Mouse (Mus musculus) liver, adult 2 months (tissue): ENCODE results near the gene Spem1. TPM values are rescaled to one million over a fixed set of nuclear protein-coding genes. Genes with fewer than 3 reads are reported as not detected.

Experiments used
- DNase-seq: peaks from one replicate; pipeline ENCODE4 v3.0.0-alpha.2; 2011; ENCODE audit warnings: low read depth, low spot score; ENCODE audit errors: extremely low read depth
- H3K27ac ChIP-seq: fragments of 200-500 bp; replicated peaks from 2 replicates; pipeline ENCODE4 v1.5.1; 2012; ENCODE audit warnings: low read depth, mild to moderate bottlenecking, control low read depth, inconsistent platforms, low read length; ENCODE audit not compliant: insufficient read depth
- H3K27me3 ChIP-seq: fragments of 200-500 bp; 2 replicates; pipeline ENCODE4 v1.6.1; 2012; ENCODE audit warnings: mild to moderate bottlenecking, moderate library complexity, low read length, inconsistent platforms; ENCODE audit not compliant: control insufficient read depth, insufficient read depth
- H3K36me3 ChIP-seq: fragments of 200-500 bp; 2 replicates; pipeline ENCODE4 v1.6.1; 2012; ENCODE audit warnings: low read length, inconsistent platforms; ENCODE audit not compliant: control insufficient read depth, insufficient read depth
- H3K4me1 ChIP-seq: fragments of 200-500 bp; 2 replicates; pipeline ENCODE4 v1.6.1; 2011; ENCODE audit warnings: low read length; ENCODE audit not compliant: control insufficient read depth, insufficient read depth
- H3K4me3 ChIP-seq: fragments of 200-500 bp; 2 replicates; pipeline ENCODE4 v1.5.1; 2011; ENCODE audit warnings: low read depth, mild to moderate bottlenecking, control low read depth, low read length, moderate library complexity; ENCODE audit not compliant: insufficient read depth
- H3K79me2 ChIP-seq: fragments of 200-500 bp; 2 replicates; pipeline ENCODE4 v1.6.1; 2012; ENCODE audit warnings: inconsistent platforms, mild to moderate bottlenecking, low read length, moderate library complexity; ENCODE audit not compliant: control insufficient read depth, insufficient read depth
- H3K9ac ChIP-seq: fragments of 200-500 bp; 2 replicates; pipeline ENCODE4 v1.6.1; 2012; ENCODE audit warnings: low read depth, mild to moderate bottlenecking, control low read depth, inconsistent platforms, low read length
- CTCF ChIP-seq: fragments of 200-500 bp; IDR thresholded peaks from 2 replicates; pipeline ENCODE4 v1.5.1; 2011; ENCODE audit warnings: low read depth, low read length, control low read depth
- POLR2A ChIP-seq: fragments of 200-500 bp; IDR thresholded peaks from 2 replicates; pipeline ENCODE4 v1.6.1; 2011; ENCODE audit warnings: low read length, control low read depth; ENCODE audit not compliant: insufficient read depth; ENCODE audit errors: extremely low read depth
- WGBS: fragments of 180-500 bp; shearing (Covaris S2); methylation state at CpG from one replicate; pipeline ENCODE4 v1.1.7; 2018; 5-methylcytosine and 5-hydroxymethylcytosine counted together
- polyA plus RNA-seq: library from polyadenylated mRNA; depleted of rRNA; stranded (reverse); fragments of >200 nt; gene quantifications from 2 replicates; pipeline ENCODE4 v1.2.3, GENCODE M21; 2012; rRNA removed
- total RNA-seq: library from RNA; depleted of rRNA; stranded (reverse); fragments of >200 nt; gene quantifications from 2 replicates; pipeline ENCODE4 v1.2.3, GENCODE M21; 2014; rRNA removed

The Spem1 gene
- total and polyA plus RNA-seq, 2 experiments, result not detected

GRCm38 (mm10) chr11:69776488-69776887, 45.5 kb downstream of the Spem1 start:
- no peaks in the 10 kb centered on the region for H3K27me3 ChIP-seq
- H3K4me1 ChIP-seq, result no peaks in the 10 kb centered on the region; the same call in 1 of the 2 replicates
- no peak overlapping the region for H3K4me3 ChIP-seq
- DNase-seq, result no peak
- TF ChIP-seq POLR2A, result no peak
- TF ChIP-seq CTCF, result no peak
- H3K27ac ChIP-seq, result no peak overlapping the region
- H3K79me2 ChIP-seq, result 0 out of 2 replicates have a peak, but pooled peaks cover 2% of the 10 kb centered on the region
- H3K36me3 ChIP-seq, result no peaks in the 10 kb centered on the region; the same call in 1 of the 2 replicates
- 92% methylated on average over 20 of the region's 20 CpGs for WGBS
- H3K9ac ChIP-seq, result no peak overlapping the region

GRCm38 (mm10) chr11:69775716-69776115, 46.3 kb downstream of the Spem1 start:
- H3K27ac ChIP-seq, result no peak overlapping the region
- TF ChIP-seq CTCF (no peak), POLR2A (no peak)
- H3K79me2 ChIP-seq, result 0 out of 2 replicates have a peak, but pooled peaks cover 2% of the 10 kb centered on the region
- no peak overlapping the region for H3K9ac ChIP-seq
- H3K27me3 ChIP-seq, result no peaks in the 10 kb centered on the region
- no peaks in the 10 kb centered on the region; the same call in 1 of the 2 replicates for H3K36me3 ChIP-seq
- no peak for DNase-seq
- no peaks in the 10 kb centered on the region; the same call in 1 of the 2 replicates for H3K4me1 ChIP-seq
- whole genome bisulfite sequencing, result 87% methylated on average over 10 of the region's 10 CpGs
- no peak overlapping the region for H3K4me3 ChIP-seq

- Histone ChIP-seq H3K36me3 (no peaks in the 10 kb centered on the region; the same call in 1 of the 2 replicates), H3K27me3 (no peaks in the 10 kb centered on the region), H3K27ac (no peak overlapping the region), H3K4me1 (no peaks in the 10 kb centered on the region; the same call in 1 of the 2 replicates), H3K79me2 (peaks cover 2% of the 10 kb centered on the region; the same call in 1 of the 2 replicates), H3K4me3 (no peak overlapping the region), H3K9ac (no peak overlapping the region)
- 71% methylated on average over 5 of the region's 5 CpGs for WGBS
- no peak for DNase-seq
- no peak for TF ChIP-seq CTCF
- no peak for TF ChIP-seq POLR2A
Observed at GRCm38 (mm10) chr11:69774961-69775360, 47.0 kb downstream of the Spem1 start.

Other genes with a start within 250 kb of the Spem1 start
Only the 30 nearest of the 44 such genes appear.
- 49.9 and 53.5 TPM in 2 replicates for gene Mpdu1, start 159.5 kb downstream of the Spem1 start, total RNA-seq
- 100 and 115 TPM in 2 replicates for gene Mpdu1, start 159.5 kb downstream of the Spem1 start, polyA plus RNA-seq
- 4.5 and 6.0 TPM in 2 replicates for gene Cd68, start 156.0 kb downstream of the Spem1 start, total RNA-seq
- 6.1 and 14.8 TPM in 2 replicates for gene Cd68, start 156.0 kb downstream of the Spem1 start, polyA plus RNA-seq
- 370 and 386 TPM in 2 replicates for gene Eif4a1, start 149.8 kb downstream of the Spem1 start, total RNA-seq
- gene Eif4a1, start 149.8 kb downstream of the Spem1 start, polyA plus RNA-seq, result 184 and 221 TPM in 2 replicates
- 26.2 and 31.9 TPM in 2 replicates for gene Senp3, start 140.1 kb downstream of the Spem1 start, total RNA-seq
- gene Senp3, start 140.1 kb downstream of the Spem1 start, polyA plus RNA-seq, result 17.5 and 25.8 TPM in 2 replicates
- gene Tnfsf13, start 136.4 kb downstream of the Spem1 start, total RNA-seq, result 1.0 and 1.4 TPM in 2 replicates
- 0.58 and 1.1 TPM in 2 replicates for gene Tnfsf13, start 136.4 kb downstream of the Spem1 start, polyA plus RNA-seq
- 2.6 and 3.0 TPM in 2 replicates for gene Tnfsf12, start 126.3 kb downstream of the Spem1 start, total RNA-seq
- gene Tnfsf12, start 126.3 kb downstream of the Spem1 start, polyA plus RNA-seq, result 9.5 and 18.0 TPM in 2 replicates
- gene Tnfsfm13, start 126.1 kb downstream of the Spem1 start, total RNA-seq, result 2.5 and 3.4 TPM in 2 replicates
- 2.6 and 3.6 TPM in 2 replicates for gene Tnfsfm13, start 126.1 kb downstream of the Spem1 start, polyA plus RNA-seq
- gene Polr2a, start 63.5 kb downstream of the Spem1 start, total RNA-seq, result 10.0 and 12.6 TPM in 2 replicates
- gene Polr2a, start 63.5 kb downstream of the Spem1 start, polyA plus RNA-seq, result 9.9 and 10.6 TPM in 2 replicates
- gene Slc35g3, start 60.2 kb downstream of the Spem1 start, total RNA-seq, result not detected in 2 replicates
- not detected in 2 replicates for gene Slc35g3, start 60.2 kb downstream of the Spem1 start, polyA plus RNA-seq
- 2.6 and 4.4 TPM in 2 replicates for gene Zbtb4, start 56.3 kb downstream of the Spem1 start, total RNA-seq
- gene Zbtb4, start 56.3 kb downstream of the Spem1 start, polyA plus RNA-seq, result 8.2 and 9.7 TPM in 2 replicates
- gene Chrnb1, start 26.2 kb downstream of the Spem1 start, total RNA-seq, result 0.46 and 0.54 TPM in 2 replicates
- 0.28 and 0.35 TPM in 2 replicates for gene Chrnb1, start 26.2 kb downstream of the Spem1 start, polyA plus RNA-seq
- gene Fgf11, start 20.3 kb downstream of the Spem1 start, total RNA-seq, result 0.18 and 0.20 TPM in 2 replicates
- gene Fgf11, start 20.3 kb downstream of the Spem1 start, polyA plus RNA-seq, result 0.33 and 0.34 TPM in 2 replicates
- 2.3 and 2.4 TPM in 2 replicates for gene Tmem102, start 16.6 kb downstream of the Spem1 start, total RNA-seq
- 13.5 and 15.7 TPM in 2 replicates for gene Tmem102, start 16.6 kb downstream of the Spem1 start, polyA plus RNA-seq
- gene Gm39566, start 6.9 kb downstream of the Spem1 start, total RNA-seq, result not detected in 2 replicates
- gene Gm39566, start 6.9 kb downstream of the Spem1 start, polyA plus RNA-seq, result not detected in 2 replicates
- not detected in 2 replicates for gene Spem2, start 3.7 kb downstream of the Spem1 start, total RNA-seq
- not detected in 2 replicates for gene Spem2, start 3.7 kb downstream of the Spem1 start, polyA plus RNA-seq
- gene Nlgn2, start 15.6 kb upstream of the Spem1 start, total RNA-seq, result 0.18 and 0.34 TPM in 2 replicates
- gene Nlgn2, start 15.6 kb upstream of the Spem1 start, polyA plus RNA-seq, result 0.93 and 1.9 TPM in 2 replicates
- 326 and 353 TPM in 2 replicates for gene Tmem256, start 16.3 kb upstream of the Spem1 start, total RNA-seq
- gene Tmem256, start 16.3 kb upstream of the Spem1 start, polyA plus RNA-seq, result 284 and 370 TPM in 2 replicates
- 1.5 and 2.6 TPM in 2 replicates for gene Plscr3, start 24.2 kb upstream of the Spem1 start, total RNA-seq
- 18.5 and 19.3 TPM in 2 replicates for gene Plscr3, start 24.2 kb upstream of the Spem1 start, polyA plus RNA-seq
- gene Tnk1, start 36.5 kb upstream of the Spem1 start, total RNA-seq, result 0.07 and 0.18 TPM in 2 replicates
- gene Tnk1, start 36.5 kb upstream of the Spem1 start, polyA plus RNA-seq, result 0.17 TPM in 2 replicates
- gene Tmem95, start 55.8 kb upstream of the Spem1 start, total RNA-seq, result not detected in 2 replicates
- gene Tmem95, start 55.8 kb upstream of the Spem1 start, polyA plus RNA-seq, result not detected in 2 replicates
- 0.65 and 1.0 TPM in 2 replicates for gene Kctd11, start 59.2 kb upstream of the Spem1 start, total RNA-seq
- 0.68 and 1.6 TPM in 2 replicates for gene Kctd11, start 59.2 kb upstream of the Spem1 start, polyA plus RNA-seq
- 1.2 and 1.9 TPM in 2 replicates for gene Acap1, start 73.4 kb upstream of the Spem1 start, total RNA-seq
- gene Acap1, start 73.4 kb upstream of the Spem1 start, polyA plus RNA-seq, result 2.3 and 3.3 TPM in 2 replicates
- gene 2810408A11Rik, start 78.8 kb upstream of the Spem1 start, total RNA-seq, result 0.13 and 0.18 TPM in 2 replicates
- 0.06 and 0.11 TPM in 2 replicates for gene 2810408A11Rik, start 78.8 kb upstream of the Spem1 start, polyA plus RNA-seq
- 10.1 and 14.0 TPM in 2 replicates for gene Neurl4, start 78.9 kb upstream of the Spem1 start, total RNA-seq
- 12.6 and 20.7 TPM in 2 replicates for gene Neurl4, start 78.9 kb upstream of the Spem1 start, polyA plus RNA-seq
- gene Gps2, start 91.7 kb upstream of the Spem1 start, total RNA-seq, result 7.0 and 8.5 TPM in 2 replicates
- 32.3 and 41.0 TPM in 2 replicates for gene Gps2, start 91.7 kb upstream of the Spem1 start, polyA plus RNA-seq
- 321 and 404 TPM in 2 replicates for gene Eif5a, start 99.8 kb upstream of the Spem1 start, total RNA-seq
- 374 and 408 TPM in 2 replicates for gene Eif5a, start 99.8 kb upstream of the Spem1 start, polyA plus RNA-seq
- not detected in 2 replicates for gene Ybx2, start 113.6 kb upstream of the Spem1 start, total RNA-seq
- gene Ybx2, start 113.6 kb upstream of the Spem1 start, polyA plus RNA-seq, result 0.20 TPM in 1 of 2 replicates, not detected in the other
- 0.60 and 0.83 TPM in 2 replicates for gene Slc2a4, start 126.0 kb upstream of the Spem1 start, total RNA-seq
- 0.39 and 0.58 TPM in 2 replicates for gene Slc2a4, start 126.0 kb upstream of the Spem1 start, polyA plus RNA-seq
- gene Cldn7, start 142.6 kb upstream of the Spem1 start, total RNA-seq, result 0.20 and 0.37 TPM in 2 replicates
- 0.26 and 0.46 TPM in 2 replicates for gene Cldn7, start 142.6 kb upstream of the Spem1 start, polyA plus RNA-seq
- gene Ctdnep1, start 159.0 kb upstream of the Spem1 start, total RNA-seq, result 6.6 and 13.4 TPM in 2 replicates
- 39.1 and 45.3 TPM in 2 replicates for gene Ctdnep1, start 159.0 kb upstream of the Spem1 start, polyA plus RNA-seq